Mouse (Mus musculus) forebrain, embryonic 12.5 days (tissue): ENCODE results near the gene Ucma. TPM values are rescaled to one million over a fixed set of nuclear protein-coding genes. Genes with fewer than 3 reads are reported as not detected.

Experiments
- ATAC-seq: fragments of 200-750 bp; cut with Nextera tagmentation; 2 replicates; pipeline ENCODE4 v1.8.0; 2017; ENCODE audit warnings: moderate TSS enrichment; ENCODE audit not compliant: low FRiP score
- H3K27ac ChIP-seq: fragments of 300-500 bp; sonication (generic); 2 replicates; pipeline ENCODE4 v1.5.1; 2016; ENCODE audit warnings: mild to moderate bottlenecking
- H3K27me3 ChIP-seq: fragments of 300-500 bp; sonication (generic); 2 replicates; pipeline ENCODE4 v1.6.1; 2016; ENCODE audit warnings: mild to moderate bottlenecking
- H3K36me3 ChIP-seq: fragments of 300-500 bp; sonication (generic); replicated peaks from 2 replicates; pipeline ENCODE4 v1.6.1; 2016; ENCODE audit warnings: mild to moderate bottlenecking
- H3K4me1 ChIP-seq: fragments of 300-500 bp; sonication (generic); 2 replicates; pipeline ENCODE4 v1.6.1; 2016
- H3K4me2 ChIP-seq: fragments of 300-500 bp; sonication (generic); 2 replicates; pipeline ENCODE4 v1.6.1; 2016; ENCODE audit warnings: mild to moderate bottlenecking, moderate library complexity
- H3K4me3 ChIP-seq: fragments of 300-500 bp; sonication (generic); replicated peaks from 2 replicates; pipeline ENCODE4 v1.5.1; 2016; ENCODE audit warnings: mild to moderate bottlenecking
- H3K9ac ChIP-seq: fragments of 300-500 bp; sonication (generic); 2 replicates; pipeline ENCODE4 v1.6.1; 2016; ENCODE audit warnings: mild to moderate bottlenecking
- H3K9me3 ChIP-seq: fragments of 300-500 bp; sonication (generic); 2 replicates; pipeline ENCODE4 v1.6.1; 2016
- WGBS: fragments of 180-500 bp; shearing (Covaris S2); methylation state at CpG from one replicate; pipeline ENCODE4 v1.1.7; 2016; 5-methylcytosine and 5-hydroxymethylcytosine counted together
- polyA plus RNA-seq: library from polyadenylated mRNA; unstranded; fragments of >200 nt; fragmentation: Nextera tagmentation; extraction: Ambion mirVana; gene quantifications from 2 replicates; pipeline ENCODE4 v1.2.1, GENCODE M21; 2016

Gene Ucma
- polyA plus RNA-seq, 1 experiment from 2014 or later = not detected

DNA sequence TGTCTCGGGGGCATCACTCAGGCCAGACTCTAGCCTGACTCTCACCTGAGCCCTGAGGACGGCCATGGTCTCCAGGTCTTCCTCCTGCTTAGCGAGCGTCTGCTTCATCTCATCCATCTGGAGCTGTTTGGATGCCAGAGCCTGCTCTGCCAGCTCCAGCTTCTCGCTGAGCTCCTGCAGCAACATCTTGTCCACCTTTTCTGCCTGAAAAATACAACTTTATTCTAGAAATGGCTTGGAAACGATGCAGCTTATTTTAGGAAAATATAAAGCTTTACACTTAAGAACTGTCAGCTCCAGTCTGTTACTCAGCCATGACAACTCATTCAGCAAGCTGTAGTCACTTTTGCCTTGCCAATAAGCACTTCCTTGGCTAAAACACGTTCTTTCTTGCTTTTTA is 55.3 kb downstream of the Ucma start:
- no peak overlapping the region for H3K4me2 ChIP-seq
- no peak overlapping the region for H3K27ac ChIP-seq
- H3K27me3 ChIP-seq = no peaks in the 10 kb centered on the region
- H3K4me1 ChIP-seq = peaks cover 4% of the 10 kb centered on the region; the same call in 1 of the 2 replicates
- 89% methylated on average over 7 of the region's 7 CpGs for WGBS
- ATAC-seq = no peak
- no peak overlapping the region for H3K4me3 ChIP-seq
- H3K9me3 ChIP-seq = no peaks in the 10 kb centered on the region
- no peak overlapping the region for H3K9ac ChIP-seq
- H3K36me3 ChIP-seq = no peaks in the 10 kb centered on the region

DNA sequence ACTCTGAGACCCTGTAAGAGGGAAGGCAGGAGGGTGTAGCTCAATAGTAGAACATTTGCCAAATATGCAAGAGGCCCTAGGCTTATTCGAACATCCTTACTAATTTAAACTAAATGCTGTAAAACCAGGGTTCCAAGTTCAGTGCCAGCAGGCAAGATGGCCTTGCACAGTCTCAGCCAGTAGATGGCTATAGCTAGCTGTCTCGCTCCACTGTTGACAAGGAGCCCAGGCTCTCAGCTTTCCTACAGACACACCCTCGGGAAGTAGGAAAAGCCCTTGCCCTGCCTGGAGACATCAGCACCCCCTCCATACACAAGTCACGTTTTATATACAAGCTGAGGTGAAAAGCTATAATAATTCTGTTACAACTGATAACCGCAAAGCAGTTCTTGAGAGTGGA is 56.7 kb downstream of the Ucma start:
- 85% methylated on average over 5 of the region's 5 CpGs for WGBS
- Histone ChIP-seq H3K36me3 (no peaks in the 10 kb centered on the region), H3K4me3 (no peak overlapping the region), H3K9me3 (no peaks in the 10 kb centered on the region), H3K4me1 (peaks cover 5% of the 10 kb centered on the region), H3K27ac (no peak overlapping the region), H3K9ac (no peak overlapping the region), H3K4me2 (no peak overlapping the region), H3K27me3 (no peaks in the 10 kb centered on the region)
- ATAC-seq = no peak

DNA sequence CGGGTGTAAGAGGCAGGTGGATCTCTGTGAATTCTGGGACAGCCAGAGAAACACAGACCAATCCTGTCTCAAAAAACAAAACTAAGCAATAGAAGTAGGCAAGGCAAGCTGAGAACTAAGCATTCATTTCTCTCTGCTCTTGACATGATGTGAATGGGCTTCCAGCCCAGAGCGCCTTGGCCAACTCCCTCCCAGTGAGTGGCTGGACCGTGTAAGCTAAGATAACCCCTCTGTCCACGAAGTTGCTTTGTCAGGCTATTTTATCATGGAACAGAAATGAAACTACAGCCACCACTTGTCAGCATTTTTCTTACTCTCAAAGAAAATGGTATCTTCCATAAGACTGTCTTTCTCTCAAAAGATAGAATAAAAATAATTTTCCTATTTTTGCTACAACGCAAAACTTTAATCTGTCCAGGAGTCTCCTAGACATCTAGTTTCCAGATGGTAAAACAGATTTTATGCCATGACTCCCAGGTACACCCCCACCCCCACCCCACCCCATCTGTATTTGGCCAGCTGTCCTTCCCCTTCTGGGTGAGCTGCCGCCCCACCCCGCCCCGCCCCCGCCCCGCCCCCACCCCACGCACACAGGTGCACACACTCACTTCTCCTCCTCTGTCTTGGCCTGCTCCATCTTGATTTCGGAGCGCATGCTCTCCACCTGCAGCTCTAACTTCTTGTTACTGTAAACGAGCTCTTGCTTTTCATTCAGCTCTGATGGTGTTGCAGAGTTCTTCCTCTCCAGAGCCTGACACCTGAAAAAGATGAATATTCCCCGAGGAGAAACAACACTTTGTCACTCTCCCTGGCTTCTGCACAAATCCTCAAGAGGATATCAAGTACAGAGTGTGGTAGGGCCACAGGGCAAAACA is 57.9 kb downstream of the Ucma start:
- WGBS = 82% methylated on average over 11 of the region's 15 CpGs

DNA sequence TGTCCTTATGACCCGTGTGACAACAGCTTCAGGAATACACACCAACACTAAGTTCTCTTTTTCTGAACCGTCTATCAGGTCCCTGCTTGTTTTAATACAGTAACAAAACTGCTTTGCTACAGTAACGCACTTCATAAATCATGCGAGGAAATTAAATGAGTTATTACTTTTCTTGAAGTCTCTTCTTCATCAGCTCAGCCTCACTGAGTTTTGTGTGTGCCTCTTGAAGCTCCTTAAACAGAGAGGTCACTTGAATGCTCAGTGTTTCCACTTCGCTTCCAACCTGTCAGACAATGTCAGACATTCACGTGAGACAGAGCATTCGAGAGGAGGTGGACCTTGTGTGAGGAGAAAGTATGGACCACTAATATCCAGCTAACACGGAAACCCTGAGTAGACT is 58.9 kb downstream of the Ucma start:
- WGBS = 83% methylated on average over 8 of the region's 8 CpGs

More for the DNA sequence above, 57.9 kb downstream of the Ucma start:
- Histone ChIP-seq H3K4me2 (no peak overlapping the region), H3K36me3 (no peaks in the 10 kb centered on the region), H3K4me3 (no peak overlapping the region), H3K9ac (no peak overlapping the region), H3K27me3 (no peaks in the 10 kb centered on the region), H3K4me1 (peaks cover 11% of the 10 kb centered on the region), H3K27ac (no peak overlapping the region), H3K9me3 (no peaks in the 10 kb centered on the region)
- ATAC-seq = no peak

DNA sequence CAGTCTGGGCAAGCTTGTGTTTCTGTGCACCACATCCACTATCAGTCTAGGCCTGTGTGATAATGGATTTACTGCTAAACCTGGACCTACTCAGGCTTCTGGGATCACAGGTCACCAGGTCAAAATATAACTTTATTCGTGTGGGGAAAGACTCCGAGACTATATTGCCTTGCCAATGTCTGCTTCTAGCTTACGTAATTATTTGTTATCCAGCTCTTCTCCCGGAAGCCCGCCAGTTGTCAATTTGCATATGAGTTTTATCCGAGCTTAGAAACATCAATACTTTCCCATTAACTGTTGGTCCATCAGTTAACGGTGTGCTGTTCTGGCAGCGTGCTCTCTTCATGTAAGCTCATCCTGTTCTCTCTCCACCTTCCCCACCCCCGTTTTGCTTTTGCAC is 59.3 kb downstream of the Ucma start:
- Histone ChIP-seq H3K9ac (no peak overlapping the region), H3K36me3 (no peaks in the 10 kb centered on the region), H3K4me3 (no peak overlapping the region), H3K27ac (no peak overlapping the region), H3K9me3 (no peaks in the 10 kb centered on the region), H3K4me2 (no peak overlapping the region), H3K27me3 (0 out of 2 replicates have a peak, but pooled peaks cover 1% of the 10 kb centered on the region), H3K4me1 (peaks cover 11% of the 10 kb centered on the region)
- ATAC-seq = no peak
- 86% methylated on average over 9 of the region's 9 CpGs for WGBS

More for the DNA sequence above, 58.9 kb downstream of the Ucma start:
- ATAC-seq = no peak
- Histone ChIP-seq H3K27me3 (no peaks in the 10 kb centered on the region), H3K9ac (no peak overlapping the region), H3K4me1 (peaks cover 11% of the 10 kb centered on the region), H3K27ac (no peak overlapping the region), H3K9me3 (no peaks in the 10 kb centered on the region), H3K36me3 (no peaks in the 10 kb centered on the region), H3K4me2 (no peak overlapping the region), H3K4me3 (no peak overlapping the region)

Other genes with a start within 250 kb of the Ucma start
- 132 TPM in 2 replicates for gene Sephs1, start 94.6 kb upstream of the Ucma start, polyA plus RNA-seq
- 43.4 and 44.0 TPM in 2 replicates for gene Phyh, start 57.1 kb upstream of the Ucma start, polyA plus RNA-seq
- gene Mcm10, start 36.7 kb downstream of the Ucma start, polyA plus RNA-seq = 44.5 and 46.3 TPM in 2 replicates
- 2.5 and 3.3 TPM in 2 replicates for gene Optn, start 87.9 kb downstream of the Ucma start, polyA plus RNA-seq
- gene Ccdc3, start 161.7 kb downstream of the Ucma start, polyA plus RNA-seq = 2.9 and 4.0 TPM in 2 replicates